8 mouse cellular contexts compared by ENCODE assay signal in the genomic region with DNA sequence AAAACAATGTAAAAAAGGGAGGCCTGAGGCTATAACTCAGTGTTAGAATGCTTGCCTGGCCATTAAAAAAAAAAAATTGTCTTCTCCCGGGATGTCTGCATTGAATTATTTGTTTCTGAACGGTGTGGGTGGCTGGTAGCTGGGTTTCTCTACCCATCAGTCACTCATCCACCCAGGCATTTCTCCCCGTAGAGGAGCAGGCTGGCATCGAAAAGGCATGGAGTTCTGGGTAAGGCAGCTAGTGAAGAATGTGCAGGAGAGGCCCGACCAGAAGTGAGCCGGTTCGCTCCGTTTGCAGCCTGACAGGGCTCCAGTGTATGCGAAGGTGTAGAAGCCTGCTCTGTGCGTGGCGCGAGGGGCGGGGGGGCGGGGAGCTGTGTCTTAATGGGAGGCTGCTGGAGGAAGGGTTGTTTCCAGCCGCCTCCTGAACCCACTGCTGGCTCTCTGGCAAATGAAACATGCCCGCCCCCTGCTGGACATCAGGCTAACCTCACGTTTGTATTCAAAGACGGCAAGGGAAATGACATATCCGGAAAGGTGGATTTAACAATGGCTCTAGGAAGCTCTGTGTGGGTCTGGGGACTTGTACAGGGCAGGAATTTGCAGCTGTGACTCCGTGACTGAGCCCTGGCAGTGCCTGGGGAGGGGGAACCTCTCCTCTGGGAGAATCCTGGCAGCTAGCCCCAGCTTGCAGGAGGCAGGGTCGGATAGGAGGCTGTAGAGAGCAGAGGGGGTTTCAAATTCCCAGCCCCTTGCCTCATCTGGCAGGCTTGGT. TPM values are rescaled to one million over a fixed set of nuclear protein-coding genes. Genes with fewer than 3 reads are reported as not detected.
DNase-seq lines count a peak whose midpoint lies in the region; ATAC-seq lines count a peak whose summit lies in the region.

No protein-coding gene starts in this region.

- H3K4me1 ChIP-seq in heart, embryonic 14.5 days (ENCODE audit: control insufficient read depth in 2 of 2, insufficient read depth in 2 of 2, low read length in 2 of 2) = peaks cover 14 to 29% of the 10 kb centered on the region in 2 experiments
- H3K4me1 ChIP-seq in liver, embryonic 12.5 days = 0 out of 2 replicates have a peak, but pooled peaks cover 7% of the 10 kb centered on the region
- peaks cover 18% of the 10 kb centered on the region for H3K4me1 ChIP-seq in stomach, embryonic 15.5 days

- H3K4me2 ChIP-seq in heart, embryonic 14.5 days (ENCODE audit: low read length) = peak overlapping the region; percentile 61
- peak overlapping the region; percentile 41 for H3K4me2 ChIP-seq in liver, embryonic 12.5 days
- peak overlapping the region; percentile 46 for H3K4me2 ChIP-seq in stomach, embryonic 15.5 days

- H3K27ac ChIP-seq in heart, embryonic 14.5 days (replicated peaks in 1 of 2; ENCODE audit: control insufficient read depth in 1 of 2, insufficient read depth in 1 of 2, low read depth in 2 of 2, low read length in 2 of 2) = peak overlapping the region; percentile 20 to 55; a peak in 2 of 4 replicates
- H3K27ac ChIP-seq in liver, embryonic 12.5 days = no peak overlapping the region
- no peak overlapping the region for H3K27ac ChIP-seq in stomach, embryonic 15.5 days

- no peaks in the 10 kb centered on the region for H3K9me3 ChIP-seq in heart, embryonic 14.5 days (ENCODE audit: control insufficient read depth, low read length)
- no peaks in the 10 kb centered on the region for H3K9me3 ChIP-seq in liver, embryonic 12.5 days (replicated peaks)
- H3K9me3 ChIP-seq in stomach, embryonic 15.5 days = no peaks in the 10 kb centered on the region

- no peak overlapping the region; a peak in 1 of 4 replicates for H3K4me3 ChIP-seq in heart, embryonic 14.5 days (ENCODE audit: control insufficient read depth in 1 of 2, insufficient read depth in 1 of 2, low read depth in 1 of 2, low read length in 2 of 2)
- H3K4me3 ChIP-seq in liver, embryonic 12.5 days = no peak overlapping the region
- 0 out of 2 replicates have a peak overlapping the region, but pooled peaks have one; percentile 8 for H3K4me3 ChIP-seq in stomach, embryonic 15.5 days (replicated peaks)

- DNase-seq in B cell, adult 2 months = peak; percentile 87 to 89
- peak; percentile 92 for DNase-seq in brain, adult 2 months (ENCODE audit: low read depth, low spot score)
- DNase-seq in kidney, postnatal 10 days = peak; percentile 95
- peak; percentile 94 for DNase-seq in neural tube, embryonic 10.5 days (ENCODE audit: extremely low spot score, low spot score)

- H3K9ac ChIP-seq in heart, embryonic 14.5 days (ENCODE audit: low read length) = peak overlapping the region; percentile 61
- H3K9ac ChIP-seq in liver, embryonic 12.5 days = no peak overlapping the region
- no peak overlapping the region; the same call in 1 of the 2 replicates for H3K9ac ChIP-seq in stomach, embryonic 15.5 days

- H3K27me3 ChIP-seq in heart, embryonic 14.5 days (ENCODE audit: control insufficient read depth, insufficient read depth, low read length) = peaks cover 10% of the 10 kb centered on the region
- peaks cover 45% of the 10 kb centered on the region for H3K27me3 ChIP-seq in liver, embryonic 12.5 days (replicated peaks)
- H3K27me3 ChIP-seq in stomach, embryonic 15.5 days (replicated peaks) = peaks cover 15% of the 10 kb centered on the region

- H3K36me3 ChIP-seq in heart, embryonic 14.5 days (ENCODE audit: control insufficient read depth, insufficient read depth, low read length) = no peaks in the 10 kb centered on the region
- H3K36me3 ChIP-seq in liver, embryonic 12.5 days = no peaks in the 10 kb centered on the region
- H3K36me3 ChIP-seq in stomach, embryonic 15.5 days = no peaks in the 10 kb centered on the region

- 7% methylated on average over 21 of the region's 21 CpGs for WGBS in heart, embryonic 14.5 days
- WGBS in liver, embryonic 12.5 days (ENCODE audit: insufficient replicate concordance) = 11% methylated on average over 21 of the region's 21 CpGs
- WGBS in stomach, embryonic 15.5 days = 4% methylated on average over 21 of the region's 21 CpGs

- ATAC-seq in erythroblast, adult 5-6 weeks (replicated peaks; ENCODE audit: low FRiP score, poor library complexity, severe bottlenecking) = 0 out of 2 replicates have a peak, but pooled peaks have one; percentile 59
- peak; percentile 25 for ATAC-seq in heart, embryonic 14.5 days (ENCODE audit: insufficient number of reproducible peaks, insufficient read depth, low FRiP score, low read depth)
- no peak for ATAC-seq in liver, embryonic 12.5 days
- ATAC-seq in stomach, embryonic 15.5 days (ENCODE audit: insufficient read depth, low FRiP score, low read depth) = peak; percentile 64; the same call in 1 of the 2 replicates

RNA-seq across cellular contexts. Expression of a gene that starts 34.5 kb away (rescaled TPM):
- total RNA-seq in erythroblast, adult 5-6 weeks (2015; ENCODE audit: low replicate concordance) = 171 and 179 TPM in 2 replicates
- total RNA-seq in erythroblast, adult 5-6 weeks (2017; ENCODE audit: low replicate concordance) = 42.5 and 62.7 TPM in 2 replicates
- 30.8 and 33.0 TPM in 2 replicates for polyA plus RNA-seq in heart, embryonic 14.5 days (2014; fragmentation: Nextera tagmentation; extraction: Ambion mirVana)
- polyA plus RNA-seq in liver, embryonic 12.5 days (2016; fragmentation: Nextera tagmentation; extraction: Ambion mirVana) = 61.1 and 64.3 TPM in 2 replicates
- polyA plus RNA-seq in stomach, embryonic 15.5 days (2015; fragmentation: Nextera tagmentation; extraction: Ambion mirVana) = 49.7 and 49.9 TPM in 2 replicates

Comparison
In these comparisons a context has a peak if more than half of its experiments do, and no peak if none do; other contexts are left out.
1. H3K27ac ChIP-seq: peak in heart, embryonic 14.5 days (2 of 2); none in liver, embryonic 12.5 days (single experiment) and stomach, embryonic 15.5 days (single experiment).
2. Peak in every context shown above with its lines, with median percentiles within 50 percentile points of each other: DNase-seq and H3K4me2 ChIP-seq.